Mouse (Mus musculus) sigmoid colon, adult 10 weeks (tissue): ENCODE results near the gene Usp16. TPM values are rescaled to one million over a fixed set of nuclear protein-coding genes. Genes with fewer than 3 reads are reported as not detected.

Experiments
- polyA plus RNA-seq: library from polyadenylated mRNA; stranded (reverse); fragments of 350-450 nt; fragmentation: Illumina TruSeq; extraction: RNeasy Lipid Tissue Mini Kit (QIAGEN cat#74804); gene quantifications from one replicate; pipeline ENCODE4 v1.2.3, GENCODE M21; 2014; ENCODE audit warnings: low read depth, low replicate concordance

Gene Usp16
- polyA plus RNA-seq: 166 TPM

GRCm38 (mm10) chr16:87454419-87455179 is at the start of gene Usp16:
Usp16 (plus strand) TSS chr16:87454703.

GRCm38 (mm10) chr16:87432033-87432814 is 22.3 kb upstream of the Usp16 start, which contains the start of gene Ltn1:
Ltn1 (minus strand) TSS chr16:87432612.

GRCm38 (mm10) chr16:87440184-87440686 is 14.3 kb upstream of the Usp16 start, which contains the start of gene Rwdd2b:
Rwdd2b (minus strand) TSS chr16:87440573.

GRCm38 (mm10) chr16:87495716-87496447 is 41.4 kb downstream of the Usp16 start, which contains the start of gene Cct8:
Cct8 (minus strand) TSS chr16:87495873.

Other genes with a start within 250 kb of the Usp16 start
- 19.1 TPM for gene N6amt1, start 100.5 kb upstream of the Usp16 start, polyA plus RNA-seq
- gene Ltn1, start 22.1 kb upstream of the Usp16 start, polyA plus RNA-seq: 39.2 TPM
- gene Rwdd2b, start 14.1 kb upstream of the Usp16 start, polyA plus RNA-seq: 18.0 TPM
- gene Cct8, start 41.2 kb downstream of the Usp16 start, polyA plus RNA-seq: 296 TPM
- 1.7 TPM for gene Map3k7cl, start 98.6 kb downstream of the Usp16 start, polyA plus RNA-seq
- gene Bach1, start 244.2 kb downstream of the Usp16 start, polyA plus RNA-seq: 64.5 TPM